Mouse (Mus musculus): ENCODE measurements around the gene Olfm2.

DNA sequence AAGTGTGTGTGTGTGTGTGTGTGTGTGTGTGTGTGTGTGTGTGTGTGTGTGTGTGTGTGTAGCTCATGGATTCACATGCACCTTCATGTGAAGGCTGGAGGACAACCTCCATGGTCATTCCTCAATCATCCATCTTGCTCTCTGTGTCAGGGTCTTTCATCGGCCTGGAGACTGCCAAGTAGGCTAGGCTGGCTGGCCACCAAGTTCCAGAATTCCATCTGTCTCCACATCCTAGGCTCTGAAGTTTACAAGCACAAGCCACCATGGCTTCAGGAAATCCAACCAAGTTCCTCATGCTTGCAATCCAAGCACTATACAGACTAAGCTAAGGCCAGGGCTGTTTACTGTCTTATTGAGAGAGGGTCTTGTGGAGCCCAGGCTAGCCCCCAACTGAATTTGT lies 16.9 kb upstream of the Olfm2 start:
- TF ChIP-seq CTCF (IDR thresholded peaks at IDR 0.05; ENCODE audit: low read depth): no peak
- TF ChIP-seq EP300 (IDR thresholded peaks at IDR 0.05; ENCODE audit: low read depth): no peak

Measured in liver, postnatal 0 days (tissue).